8 mouse cellular contexts compared by ENCODE assay signal in genomic region chr4:129640101-129640637, GRCm38 (mm10). TPM values are rescaled to one million over a fixed set of nuclear protein-coding genes. Genes with fewer than 3 reads are reported as not detected.
DNase-seq lines count a peak whose midpoint lies in the region; ATAC-seq lines count a peak whose summit lies in the region.

No protein-coding gene starts in this region.

- H3K36me3 ChIP-seq in forebrain, embryonic 14.5 days (ENCODE audit: control insufficient read depth, insufficient read depth, low read length): peaks cover 48% of the 10 kb centered on the region
- H3K36me3 ChIP-seq in hindbrain, embryonic 16.5 days (ENCODE audit: control insufficient read depth, insufficient read depth, low read length): peaks cover 22% of the 10 kb centered on the region
- peaks cover 44% of the 10 kb centered on the region for H3K36me3 ChIP-seq in liver, embryonic 15.5 days (replicated peaks)
- H3K36me3 ChIP-seq in neural tube, embryonic 15.5 days: peaks cover 38% of the 10 kb centered on the region

- H3K4me3 ChIP-seq in brown adipose tissue, adult 24 weeks (ENCODE audit: insufficient read depth, low read depth, low read length): peak overlapping the region; percentile 98
- H3K4me3 ChIP-seq in forebrain, embryonic 14.5 days (ENCODE audit: low read depth, low read length): peak overlapping the region; percentile 50
- H3K4me3 ChIP-seq in hindbrain, embryonic 16.5 days (ENCODE audit: low read length): peak overlapping the region; percentile 69
- H3K4me3 ChIP-seq in liver, embryonic 15.5 days (replicated peaks): peak overlapping the region; percentile 76
- peak overlapping the region; percentile 65 for H3K4me3 ChIP-seq in neural tube, embryonic 15.5 days (replicated peaks)

- intact Hi-C loops in left cerebral cortex, postnatal 25 days (cut with DNase I): loop anchor here (2.0 kb wide), 1 partner anchor 13 kb away; no protein-coding TSS in a partner anchor

- no peak for ATAC-seq in forebrain, embryonic 14.5 days
- ATAC-seq in hindbrain, embryonic 16.5 days: no peak
- no peak for ATAC-seq in liver, embryonic 15.5 days (ENCODE audit: insufficient read depth)
- no peak for ATAC-seq in neural tube, embryonic 15.5 days (ENCODE audit: low FRiP score)

- H3K27me3 ChIP-seq in forebrain, embryonic 14.5 days (replicated peaks; ENCODE audit: control insufficient read depth, insufficient read depth, low read length): no peaks in the 10 kb centered on the region
- H3K27me3 ChIP-seq in hindbrain, embryonic 16.5 days (replicated peaks; ENCODE audit: control insufficient read depth, insufficient read depth, low read length): no peaks in the 10 kb centered on the region
- no peaks in the 10 kb centered on the region for H3K27me3 ChIP-seq in liver, embryonic 15.5 days
- no peaks in the 10 kb centered on the region for H3K27me3 ChIP-seq in neural tube, embryonic 15.5 days (replicated peaks)

- peak overlapping the region; percentile 83 for H3K4me2 ChIP-seq in forebrain, embryonic 14.5 days (ENCODE audit: low read length)
- peak overlapping the region; percentile 93 for H3K4me2 ChIP-seq in hindbrain, embryonic 16.5 days (ENCODE audit: low read length)
- H3K4me2 ChIP-seq in liver, embryonic 15.5 days: peak overlapping the region; percentile 84
- H3K4me2 ChIP-seq in neural tube, embryonic 15.5 days: peak overlapping the region; percentile 94

- H3K9me3 ChIP-seq in forebrain, embryonic 14.5 days (replicated peaks; ENCODE audit: control insufficient read depth, low read length): no peaks in the 10 kb centered on the region
- no peaks in the 10 kb centered on the region for H3K9me3 ChIP-seq in hindbrain, embryonic 16.5 days (ENCODE audit: control insufficient read depth, low read length)
- H3K9me3 ChIP-seq in liver, embryonic 15.5 days (replicated peaks): no peaks in the 10 kb centered on the region
- H3K9me3 ChIP-seq in neural tube, embryonic 15.5 days (replicated peaks): no peaks in the 10 kb centered on the region

- H3K9ac ChIP-seq in forebrain, embryonic 14.5 days (ENCODE audit: low read length): peak overlapping the region; percentile 75
- H3K9ac ChIP-seq in hindbrain, embryonic 16.5 days (ENCODE audit: low read depth, low read length): peak overlapping the region; percentile 78
- peak overlapping the region; percentile 64 for H3K9ac ChIP-seq in liver, embryonic 15.5 days
- H3K9ac ChIP-seq in neural tube, embryonic 15.5 days (replicated peaks): peak overlapping the region; percentile 76

- H3K4me1 ChIP-seq in brown adipose tissue, adult 24 weeks (ENCODE audit: control insufficient read depth, insufficient read depth, insufficient read length, low read length): peaks cover 4% of the 10 kb centered on the region
- peaks cover 23% of the 10 kb centered on the region for H3K4me1 ChIP-seq in forebrain, embryonic 14.5 days (ENCODE audit: control insufficient read depth, insufficient read depth, low read length)
- H3K4me1 ChIP-seq in hindbrain, embryonic 16.5 days (ENCODE audit: control insufficient read depth, insufficient read depth, low read depth, low read length): peaks cover 22% of the 10 kb centered on the region
- H3K4me1 ChIP-seq in liver, embryonic 15.5 days (replicated peaks): peaks cover 34% of the 10 kb centered on the region
- H3K4me1 ChIP-seq in neural tube, embryonic 15.5 days: peaks cover 37% of the 10 kb centered on the region

- WGBS in forebrain, embryonic 14.5 days: 3% methylated on average over 17 of the region's 17 CpGs
- 2% methylated on average over 17 of the region's 17 CpGs for WGBS in hindbrain, embryonic 16.5 days
- 1% methylated on average over 17 of the region's 17 CpGs for WGBS in liver, embryonic 15.5 days (ENCODE audit: insufficient replicate concordance)
- 6% methylated on average over 17 of the region's 17 CpGs for WGBS in neural tube, embryonic 15.5 days

- DNase-seq in embryo, embryonic 9.5 days (ENCODE audit: extremely low spot score): peak; percentile 8
- DNase-seq in embryo, embryonic 10.5 days (ENCODE audit: low spot score): no peak
- DNase-seq in forebrain, embryonic 14.5 days (ENCODE audit: low spot score): peak; percentile 25
- DNase-seq in left cerebral cortex, postnatal 25 days (ENCODE audit: low spot score in 2 of 2): no peak

- H3K27ac ChIP-seq in brown adipose tissue, adult 24 weeks (replicated peaks; ENCODE audit: low read depth, low read length): peak overlapping the region; percentile 71
- H3K27ac ChIP-seq in forebrain, embryonic 14.5 days (ENCODE audit: low read depth, low read length): peak overlapping the region; percentile 90
- peak overlapping the region; percentile 97 for H3K27ac ChIP-seq in hindbrain, embryonic 16.5 days (ENCODE audit: low read depth, low read length)
- H3K27ac ChIP-seq in liver, embryonic 15.5 days (replicated peaks): peak overlapping the region; percentile 90
- peak overlapping the region; percentile 97 for H3K27ac ChIP-seq in neural tube, embryonic 15.5 days (replicated peaks)

RNA-seq across cellular contexts. Expression of gene Txlna, which starts 0.7 kb away (rescaled TPM):
- polyA plus RNA-seq in brown adipose tissue, adult 24 weeks (2012; ENCODE audit: insufficient read depth, insufficient read length, missing spikeins): 13.5 and 15.8 TPM in 2 replicates
- polyA plus RNA-seq in forebrain, embryonic 14.5 days (2014; fragmentation: Nextera tagmentation; extraction: Ambion mirVana): 65.4 and 71.6 TPM in 2 replicates
- 39.7 and 46.0 TPM in 2 replicates for polyA plus RNA-seq in hindbrain, embryonic 16.5 days (2015; fragmentation: Nextera tagmentation; extraction: Ambion mirVana)
- 23.0 and 26.7 TPM in 2 replicates for polyA plus RNA-seq in liver, embryonic 15.5 days (2015; fragmentation: Nextera tagmentation; extraction: Ambion mirVana)
- polyA plus RNA-seq in neural tube, embryonic 15.5 days (2015; fragmentation: Nextera tagmentation; extraction: Ambion mirVana): 37.3 and 51.0 TPM in 2 replicates
- total RNA-seq in left cerebral cortex, postnatal 25 days (2021): 10 to 100 TPM; 41.2 to 43.4 TPM

RNA-seq across cellular contexts. Expression of gene Ccdc28b, which starts 16.4 kb away (rescaled TPM):
- polyA plus RNA-seq in brown adipose tissue, adult 24 weeks (2012; ENCODE audit: insufficient read depth, insufficient read length, missing spikeins): 59.5 and 76.0 TPM in 2 replicates
- polyA plus RNA-seq in forebrain, embryonic 14.5 days (2014; fragmentation: Nextera tagmentation; extraction: Ambion mirVana): 112 and 115 TPM in 2 replicates
- 160 and 169 TPM in 2 replicates for polyA plus RNA-seq in hindbrain, embryonic 16.5 days (2015; fragmentation: Nextera tagmentation; extraction: Ambion mirVana)
- polyA plus RNA-seq in liver, embryonic 15.5 days (2015; fragmentation: Nextera tagmentation; extraction: Ambion mirVana): 10.3 and 12.2 TPM in 2 replicates
- polyA plus RNA-seq in neural tube, embryonic 15.5 days (2015; fragmentation: Nextera tagmentation; extraction: Ambion mirVana): 155 and 168 TPM in 2 replicates
- 10 to 100 TPM; 66.5 to 67.5 TPM for total RNA-seq in left cerebral cortex, postnatal 25 days (2021)

RNA-seq across cellular contexts. Expression of gene Iqcc, which starts 21.3 kb away (rescaled TPM):
- 14.3 and 14.6 TPM in 2 replicates for polyA plus RNA-seq in brown adipose tissue, adult 24 weeks (2012; ENCODE audit: insufficient read depth, insufficient read length, missing spikeins)
- 23.6 and 29.4 TPM in 2 replicates for polyA plus RNA-seq in forebrain, embryonic 14.5 days (2014; fragmentation: Nextera tagmentation; extraction: Ambion mirVana)
- polyA plus RNA-seq in hindbrain, embryonic 16.5 days (2015; fragmentation: Nextera tagmentation; extraction: Ambion mirVana): 27.6 and 33.4 TPM in 2 replicates
- polyA plus RNA-seq in liver, embryonic 15.5 days (2015; fragmentation: Nextera tagmentation; extraction: Ambion mirVana): 7.3 and 9.5 TPM in 2 replicates
- 32.7 and 34.5 TPM in 2 replicates for polyA plus RNA-seq in neural tube, embryonic 15.5 days (2015; fragmentation: Nextera tagmentation; extraction: Ambion mirVana)
- 10 to 100 TPM; 29.8 to 37.0 TPM for total RNA-seq in left cerebral cortex, postnatal 25 days (2021)

RNA-seq across cellular contexts. Expression of gene Dcdc2b, which starts 26.1 kb away (rescaled TPM):
- 1.3 TPM in 1 of 2 replicates, not detected in the other for polyA plus RNA-seq in brown adipose tissue, adult 24 weeks (2012; ENCODE audit: insufficient read depth, insufficient read length, missing spikeins)
- polyA plus RNA-seq in forebrain, embryonic 14.5 days (2014; fragmentation: Nextera tagmentation; extraction: Ambion mirVana): 2.2 and 3.2 TPM in 2 replicates
- polyA plus RNA-seq in hindbrain, embryonic 16.5 days (2015; fragmentation: Nextera tagmentation; extraction: Ambion mirVana): 2.1 and 3.9 TPM in 2 replicates
- polyA plus RNA-seq in liver, embryonic 15.5 days (2015; fragmentation: Nextera tagmentation; extraction: Ambion mirVana): 0.70 and 0.86 TPM in 2 replicates
- 2.5 and 3.8 TPM in 2 replicates for polyA plus RNA-seq in neural tube, embryonic 15.5 days (2015; fragmentation: Nextera tagmentation; extraction: Ambion mirVana)
- 1 to 10 TPM; 4.3 to 4.7 TPM for total RNA-seq in left cerebral cortex, postnatal 25 days (2021)

RNA-seq across cellular contexts. Expression of gene Kpna6, which starts 32.4 kb away (rescaled TPM):
- 45.7 and 75.5 TPM in 2 replicates for polyA plus RNA-seq in brown adipose tissue, adult 24 weeks (2012; ENCODE audit: insufficient read depth, insufficient read length, missing spikeins)
- polyA plus RNA-seq in forebrain, embryonic 14.5 days (2014; fragmentation: Nextera tagmentation; extraction: Ambion mirVana): 16.5 TPM in 2 replicates
- 18.2 and 20.3 TPM in 2 replicates for polyA plus RNA-seq in hindbrain, embryonic 16.5 days (2015; fragmentation: Nextera tagmentation; extraction: Ambion mirVana)
- polyA plus RNA-seq in liver, embryonic 15.5 days (2015; fragmentation: Nextera tagmentation; extraction: Ambion mirVana): 6.0 and 6.8 TPM in 2 replicates
- 17.4 and 17.9 TPM in 2 replicates for polyA plus RNA-seq in neural tube, embryonic 15.5 days (2015; fragmentation: Nextera tagmentation; extraction: Ambion mirVana)
- total RNA-seq in left cerebral cortex, postnatal 25 days (2021): 100 to 1,000 TPM in 1 of 2 experiments, 10 to 100 TPM in 1; 86.5 to 106 TPM

Comparison
In these comparisons a context has a peak if more than half of its experiments do, and no peak if none do; other contexts are left out.
1. DNase-seq: peak in embryo, embryonic 9.5 days (single experiment) and forebrain, embryonic 14.5 days (single experiment); none in embryo, embryonic 10.5 days (single experiment) and left cerebral cortex, postnatal 25 days (0 of 2).
2. Peak in every context shown above with its lines, with median percentiles within 50 percentile points of each other: H3K27ac ChIP-seq, H3K4me3 ChIP-seq, H3K4me2 ChIP-seq and H3K9ac ChIP-seq.